Mouse (Mus musculus): ENCODE measurements around the gene Gm27021. TPM values are rescaled to one million over a fixed set of nuclear protein-coding genes. Genes with fewer than 3 reads are reported as not detected.
A peak's percentile ranks its signal among the peaks of the same experiment; 100 is the strongest.

Gm27021 gene
- polyA plus RNA-seq, 1 experiment from 2014 or later = 4.7 TPM

DNA sequence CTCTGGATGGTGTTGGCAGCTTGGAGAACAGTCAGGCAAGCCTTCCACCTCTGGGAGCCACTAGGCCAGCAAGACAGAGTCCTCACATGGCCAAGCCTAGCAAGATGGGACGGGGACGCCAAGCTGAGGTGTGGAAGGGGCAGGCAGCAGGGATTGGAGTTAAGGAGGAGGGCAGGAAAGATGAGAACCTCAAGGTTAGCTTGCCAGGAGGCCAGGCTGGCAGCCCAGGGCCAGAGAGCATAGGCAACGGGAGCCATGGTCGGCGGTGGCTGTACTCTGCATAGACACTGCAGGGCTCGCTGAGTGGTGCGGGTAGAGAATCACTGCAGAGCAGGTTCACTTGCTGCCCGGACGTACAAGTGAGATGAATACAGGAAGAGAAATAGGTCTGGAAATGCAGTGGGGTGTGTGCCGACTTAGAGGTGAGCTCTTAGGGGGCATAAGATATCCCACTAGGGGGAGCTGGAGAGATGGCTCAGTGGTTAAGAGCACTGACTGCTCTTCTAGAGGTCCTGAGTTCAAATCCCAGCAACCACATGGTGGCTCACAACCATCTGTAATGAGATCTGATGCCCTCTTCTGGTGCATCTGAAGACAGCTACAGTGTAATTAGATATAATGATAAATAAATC lies 25.7 kb downstream of the Gm27021 start:
- no peaks in the 10 kb centered on the region for H3K27me3 ChIP-seq (ENCODE audit: control insufficient read depth, insufficient read depth, low read length)
- WGBS = 70% methylated on average over 10 of the region's 10 CpGs
- no peaks in the 10 kb centered on the region for H3K9me3 ChIP-seq (ENCODE audit: control insufficient read depth, low read length)
- no peaks in the 10 kb centered on the region for H3K36me3 ChIP-seq (ENCODE audit: control insufficient read depth, insufficient read depth, low read length)
- ATAC-seq (ENCODE audit: low FRiP score, low TSS enrichment) (no peak), DNase-seq (ENCODE audit: low spot score) (no peak)
- H3K4me2 ChIP-seq (replicated peaks; ENCODE audit: low read depth) = no peak overlapping the region
- H3K9ac ChIP-seq (ENCODE audit: low read length) = no peak overlapping the region
- no peaks in the 10 kb centered on the region for H3K4me1 ChIP-seq (replicated peaks; ENCODE audit: control insufficient read depth, insufficient read depth)
- peak; percentile 31 for TF ChIP-seq CTCF (IDR thresholded peaks at IDR 0.05; ENCODE audit: low read depth)
- TF ChIP-seq EP300 (optimal IDR thresholded peaks at IDR 0.05) = no peak
- no peak overlapping the region for H3K4me3 ChIP-seq (ENCODE audit: low read depth, low read length)
- H3K27ac ChIP-seq (replicated peaks) = no peak overlapping the region

DNA sequence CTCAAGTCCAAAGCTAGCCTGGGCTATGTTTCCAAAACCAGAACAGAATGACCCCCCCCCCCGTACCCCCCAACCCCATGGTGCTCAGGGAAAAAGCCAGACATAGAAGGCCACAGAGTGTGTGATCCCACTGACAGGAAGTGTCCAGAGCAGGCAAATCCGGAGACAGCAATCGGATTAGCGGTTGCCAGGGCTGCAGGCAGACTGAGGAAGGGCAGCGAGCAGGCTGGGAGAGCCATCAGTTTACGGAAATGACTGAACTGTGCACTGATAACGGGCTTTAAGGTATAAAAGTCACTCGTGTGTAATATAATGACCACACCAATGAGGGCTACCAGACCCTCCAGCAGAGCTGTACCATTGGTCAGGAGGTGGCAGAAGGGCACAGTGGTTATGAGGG lies 26.6 kb downstream of the Gm27021 start:
- DNase-seq (ENCODE audit: low spot score) (no peak), ATAC-seq (ENCODE audit: low FRiP score, low TSS enrichment) (no peak)
- WGBS = 43% methylated on average over 8 of the region's 8 CpGs
- no peaks in the 10 kb centered on the region for H3K36me3 ChIP-seq (ENCODE audit: control insufficient read depth, insufficient read depth, low read length)
- no peak overlapping the region for H3K9ac ChIP-seq (ENCODE audit: low read length)
- TF ChIP-seq CTCF (IDR thresholded peaks at IDR 0.05; ENCODE audit: low read depth) = no peak
- no peak for TF ChIP-seq EP300 (optimal IDR thresholded peaks at IDR 0.05)
- H3K4me3 ChIP-seq (ENCODE audit: low read depth, low read length) = no peak overlapping the region
- no peaks in the 10 kb centered on the region for H3K9me3 ChIP-seq (ENCODE audit: control insufficient read depth, low read length)
- no peaks in the 10 kb centered on the region for H3K4me1 ChIP-seq (replicated peaks; ENCODE audit: control insufficient read depth, insufficient read depth)
- H3K27ac ChIP-seq (replicated peaks) = no peak overlapping the region
- H3K4me2 ChIP-seq (replicated peaks; ENCODE audit: low read depth) = no peak overlapping the region
- H3K27me3 ChIP-seq (ENCODE audit: control insufficient read depth, insufficient read depth, low read length) = no peaks in the 10 kb centered on the region

DNA sequence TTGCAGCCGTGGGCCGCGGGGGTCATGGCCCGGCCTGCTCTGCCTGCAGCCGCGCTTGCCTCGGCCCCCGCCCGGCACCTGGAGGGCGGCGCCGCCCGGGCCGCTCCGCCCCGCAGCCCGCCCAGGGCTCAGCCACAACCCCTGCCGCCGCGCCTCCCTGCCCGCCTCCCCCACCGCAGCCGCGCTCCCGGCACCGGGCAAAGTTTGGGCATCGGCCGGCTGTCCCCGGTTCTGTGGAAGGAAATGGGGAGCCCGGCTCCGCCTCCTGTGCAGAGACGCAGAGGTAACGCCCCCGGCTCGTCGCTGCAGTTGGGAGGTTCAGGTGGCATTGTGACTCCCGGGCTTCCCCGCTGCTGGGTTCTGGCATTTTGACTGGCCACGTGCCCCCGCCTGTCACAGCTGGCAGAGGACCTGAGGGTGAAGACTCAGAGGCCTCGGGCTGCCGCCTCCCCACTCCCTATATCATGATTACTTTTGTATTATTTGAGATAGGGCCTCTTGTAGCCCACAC lies 33.5 kb downstream of the Gm27021 start:
- peak; percentile 84 for DNase-seq (ENCODE audit: low spot score)
- no peaks in the 10 kb centered on the region for H3K36me3 ChIP-seq (ENCODE audit: control insufficient read depth, insufficient read depth, low read length)
- H3K27ac ChIP-seq (replicated peaks) = no peak overlapping the region
- peaks cover 3% of the 10 kb centered on the region; the same call in 1 of the 2 replicates for H3K4me1 ChIP-seq (replicated peaks; ENCODE audit: control insufficient read depth, insufficient read depth)
- H3K4me3 ChIP-seq (ENCODE audit: low read depth, low read length) = peak overlapping the region; percentile 59
- TF ChIP-seq EP300 (optimal IDR thresholded peaks at IDR 0.05) (no peak), CTCF (IDR thresholded peaks at IDR 0.05; ENCODE audit: low read depth) (no peak)
- 1% methylated on average over 31 of the region's 42 CpGs for WGBS
- peak; percentile 83 for ATAC-seq (ENCODE audit: low FRiP score, low TSS enrichment)
- peak overlapping the region; percentile 96 for H3K4me2 ChIP-seq (replicated peaks; ENCODE audit: low read depth)
- no peaks in the 10 kb centered on the region for H3K9me3 ChIP-seq (ENCODE audit: control insufficient read depth, low read length)
- H3K27me3 ChIP-seq (ENCODE audit: control insufficient read depth, insufficient read depth, low read length) = no peaks in the 10 kb centered on the region
- peak overlapping the region; percentile 56 for H3K9ac ChIP-seq (ENCODE audit: low read length)

DNA sequence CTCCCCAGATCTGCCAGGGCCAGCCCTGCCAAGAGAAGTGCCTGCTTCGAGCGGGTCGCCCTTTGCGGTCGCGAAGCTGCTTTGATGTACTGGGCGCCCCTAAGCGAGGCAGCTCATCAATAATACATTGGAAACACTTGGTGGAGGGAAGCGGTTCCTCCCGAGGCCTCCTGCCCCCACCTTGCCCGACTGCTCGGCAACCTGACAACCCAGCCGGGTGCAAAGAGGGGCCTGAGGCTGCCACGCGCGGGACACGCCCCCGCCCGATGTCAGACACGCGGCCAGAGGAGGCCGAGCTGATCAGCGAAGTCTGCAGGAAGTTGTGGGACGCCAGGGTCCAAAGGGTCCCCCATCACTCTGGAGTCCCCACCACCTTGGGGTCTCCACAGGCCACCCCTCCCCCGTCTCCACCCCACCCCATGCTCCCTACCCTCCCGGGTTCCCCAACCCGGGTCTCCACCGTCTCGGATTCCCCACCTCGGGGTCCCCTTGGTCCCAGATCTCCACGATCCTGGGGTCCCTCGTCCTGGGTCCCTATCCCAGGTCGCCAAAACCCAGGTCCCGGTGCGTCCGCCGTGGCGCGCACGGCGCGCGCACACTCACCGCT lies 34.1 kb downstream of the Gm27021 start:
- H3K9ac ChIP-seq (ENCODE audit: low read length) = peak overlapping the region; percentile 56
- peak overlapping the region; percentile 59 for H3K4me3 ChIP-seq (ENCODE audit: low read depth, low read length)
- WGBS = 3% methylated on average over 37 of the region's 44 CpGs
- H3K4me1 ChIP-seq (replicated peaks; ENCODE audit: control insufficient read depth, insufficient read depth) = peaks cover 3% of the 10 kb centered on the region; the same call in 1 of the 2 replicates
- H3K36me3 ChIP-seq (ENCODE audit: control insufficient read depth, insufficient read depth, low read length) = no peaks in the 10 kb centered on the region
- H3K9me3 ChIP-seq (ENCODE audit: control insufficient read depth, low read length) = no peaks in the 10 kb centered on the region
- no peak overlapping the region for H3K27ac ChIP-seq (replicated peaks)
- DNase-seq (ENCODE audit: low spot score) (peak; percentile 39), ATAC-seq (ENCODE audit: low FRiP score, low TSS enrichment) (peak; percentile 22; the same call in 1 of the 2 replicates)
- peak overlapping the region; percentile 96 for H3K4me2 ChIP-seq (replicated peaks; ENCODE audit: low read depth)
- TF ChIP-seq EP300 (optimal IDR thresholded peaks at IDR 0.05) (no peak), CTCF (IDR thresholded peaks at IDR 0.05; ENCODE audit: low read depth) (no peak)
- no peaks in the 10 kb centered on the region for H3K27me3 ChIP-seq (ENCODE audit: control insufficient read depth, insufficient read depth, low read length)

DNA sequence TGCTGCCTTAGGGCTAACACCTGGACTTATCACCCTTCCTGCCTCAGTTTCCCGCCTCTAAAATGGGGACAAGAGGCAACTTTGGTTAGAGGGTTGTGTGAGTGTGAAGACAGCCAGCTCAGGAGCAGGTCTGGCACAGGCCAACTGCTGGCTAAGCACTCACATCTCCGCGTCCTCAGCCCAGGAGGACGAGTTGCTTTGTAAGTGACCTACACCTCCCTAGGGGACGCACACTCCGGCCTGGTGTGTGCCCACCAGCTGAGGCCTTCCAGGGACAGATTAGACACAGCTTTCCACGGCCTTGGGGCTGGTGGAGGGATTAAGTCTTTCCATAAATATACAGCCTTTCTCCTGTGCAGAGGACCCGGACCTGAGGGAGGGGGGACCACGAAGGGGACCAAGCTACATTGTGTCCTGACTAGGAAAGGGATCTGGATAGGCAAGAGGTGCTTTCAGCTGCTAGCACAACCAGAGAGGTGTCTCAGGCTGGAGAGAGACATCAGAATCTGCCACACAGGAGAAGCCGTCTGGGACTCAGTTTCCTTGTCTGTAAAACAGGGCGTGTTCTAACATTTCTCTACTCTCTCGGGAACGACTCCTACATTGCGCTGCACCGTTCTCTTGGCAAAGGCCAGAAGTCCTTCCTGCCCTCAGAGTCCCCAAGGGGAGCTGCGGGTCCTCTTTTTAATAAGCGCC lies 34.8 kb downstream of the Gm27021 start:
- Histone ChIP-seq H3K9ac (ENCODE audit: low read length) (no peak overlapping the region), H3K4me3 (ENCODE audit: low read depth, low read length) (peak overlapping the region; percentile 59; the same call in 1 of the 2 replicates), H3K27me3 (ENCODE audit: control insufficient read depth, insufficient read depth, low read length) (no peaks in the 10 kb centered on the region), H3K9me3 (ENCODE audit: control insufficient read depth, low read length) (no peaks in the 10 kb centered on the region), H3K27ac (replicated peaks) (no peak overlapping the region), H3K4me1 (replicated peaks; ENCODE audit: control insufficient read depth, insufficient read depth) (peaks cover 3% of the 10 kb centered on the region; the same call in 1 of the 2 replicates), H3K4me2 (replicated peaks; ENCODE audit: low read depth) (peak overlapping the region; percentile 96), H3K36me3 (ENCODE audit: control insufficient read depth, insufficient read depth, low read length) (no peaks in the 10 kb centered on the region)
- DNase-seq (ENCODE audit: low spot score) (no peak), ATAC-seq (ENCODE audit: low FRiP score, low TSS enrichment) (no peak)
- 43% methylated on average over 17 of the region's 17 CpGs for WGBS
- no peak for TF ChIP-seq CTCF (IDR thresholded peaks at IDR 0.05; ENCODE audit: low read depth)

All from stomach, postnatal 0 days (tissue).